Mouse (Mus musculus) CD4-positive helper T cell, adult 2 months (primary cell): ENCODE measurements at regions not wholly inside any gene's neighbourhood (a gene's known extent, or its start where the extent isn't known, plus 50 kb on each side); places are given as distances from the start of the nearest gene placed in this dataset.

Experiments
- DNase-seq: peaks from one replicate; pipeline ENCODE4 v3.0.0-alpha.2; 2012; ENCODE audit warnings: low read depth, missing footprints, low spot score

DNA sequence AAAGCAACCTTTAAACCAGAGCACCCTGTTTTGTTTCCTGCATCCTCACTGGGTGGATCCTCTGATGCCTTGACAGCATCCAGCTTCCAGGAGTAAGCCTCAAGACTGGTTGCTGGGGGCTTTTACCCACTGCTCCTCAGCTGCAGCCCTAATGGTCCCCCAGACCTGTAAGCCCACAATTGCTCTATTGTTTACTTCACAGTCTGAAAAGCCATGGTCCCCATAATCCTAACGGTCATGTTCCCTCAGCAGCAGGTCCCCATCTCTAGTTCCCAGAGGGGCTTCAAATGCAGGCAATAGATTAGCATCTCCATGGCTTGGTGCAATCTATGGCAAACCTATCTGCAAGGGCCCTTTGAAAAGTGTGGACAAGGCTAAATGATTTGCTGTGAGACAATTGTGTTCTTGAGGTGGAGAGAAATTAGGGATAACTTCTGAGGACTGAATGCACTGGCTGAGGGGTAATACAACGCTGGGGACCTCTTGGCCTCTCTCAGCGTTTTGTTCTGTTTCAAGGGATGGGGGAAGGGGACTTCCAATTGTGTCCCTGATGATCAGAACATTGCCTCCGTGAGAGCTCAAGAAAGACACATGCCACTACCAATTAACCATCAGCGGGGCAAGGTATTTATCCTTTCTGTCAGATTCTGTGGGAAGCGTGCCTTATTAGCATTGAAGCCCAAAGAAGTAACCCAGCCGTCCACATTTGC lies 341.1 kb upstream of the Adgrl2 start:
- DNase-seq, result no peak

DNA sequence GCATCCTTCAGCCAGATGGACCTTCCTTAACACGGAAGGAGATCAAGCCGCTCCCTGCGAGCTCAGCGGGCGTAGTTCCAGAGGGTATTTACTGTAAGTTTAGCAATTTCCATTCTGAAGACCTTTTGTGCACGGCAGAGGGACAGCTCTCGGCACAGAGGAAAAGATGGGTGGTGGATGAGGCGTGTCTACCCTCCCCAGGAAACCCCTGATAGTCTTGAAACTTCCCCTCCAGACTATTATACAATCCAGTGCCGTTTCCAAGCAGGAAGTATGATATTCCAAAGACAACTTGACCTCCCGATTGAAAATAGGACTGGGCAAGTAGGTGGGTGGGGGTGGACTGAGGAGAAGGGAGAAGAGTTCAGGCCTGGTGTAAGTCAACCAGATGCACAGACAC lies 340.4 kb upstream of the Adgrl2 start:
- DNase-seq, result no peak

GRCm38 (mm10) chr3:149330041-149330440 lies 339.7 kb upstream of the Adgrl2 start:
- DNase-seq, result no peak

GRCm38 (mm10) chr3:149329615-149330014 lies 339.3 kb upstream of the Adgrl2 start:
- no peak for DNase-seq

GRCm38 (mm10) chr3:149326664-149327063 lies 336.3 kb upstream of the Adgrl2 start:
- peak; percentile 84 for DNase-seq

DNA sequence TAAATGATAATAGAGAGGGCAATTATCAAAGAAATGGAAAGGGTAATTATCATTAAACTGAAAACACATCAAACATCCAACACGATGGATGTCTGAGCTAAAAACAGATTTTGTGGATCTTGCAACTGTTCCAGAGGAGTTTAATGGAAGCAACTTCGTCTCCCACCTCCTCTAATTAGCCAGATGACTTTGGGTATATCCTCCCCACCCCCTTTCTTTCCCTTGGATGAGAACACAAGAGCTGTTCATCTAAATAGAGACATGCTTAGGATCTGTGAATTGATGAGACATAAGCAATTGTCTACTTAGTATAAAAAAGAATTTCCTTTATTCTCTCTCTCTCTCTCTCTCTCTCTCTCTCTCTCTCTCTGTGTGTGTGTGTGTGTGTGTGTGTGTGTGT lies 333.7 kb upstream of the Adgrl2 start:
- no peak for DNase-seq

GRCm38 (mm10) chr3:149318728-149319127 lies 328.4 kb upstream of the Adgrl2 start:
- no peak for DNase-seq

GRCm38 (mm10) chr3:149314258-149314657 lies 323.9 kb upstream of the Adgrl2 start:
- no peak for DNase-seq

DNA sequence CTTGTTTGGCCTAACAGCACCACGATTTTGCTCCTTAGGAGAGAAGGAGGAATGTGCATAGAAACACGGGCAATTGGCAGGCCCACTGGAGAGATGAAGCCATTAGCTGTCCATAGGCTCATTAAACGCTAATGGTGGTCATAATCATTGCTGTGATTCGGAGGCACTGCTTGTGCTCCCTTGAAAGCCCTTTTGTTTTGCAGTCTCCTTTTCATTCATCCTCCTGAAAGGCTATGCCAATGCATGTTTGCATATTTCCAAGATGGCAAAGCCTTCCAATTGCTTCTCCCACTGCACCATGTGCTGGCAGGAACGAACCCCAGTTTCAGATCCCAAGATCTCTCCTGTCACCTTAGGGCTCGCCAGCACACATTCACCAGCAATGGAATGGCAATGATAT lies 322.9 kb upstream of the Adgrl2 start:
- no peak for DNase-seq

DNA sequence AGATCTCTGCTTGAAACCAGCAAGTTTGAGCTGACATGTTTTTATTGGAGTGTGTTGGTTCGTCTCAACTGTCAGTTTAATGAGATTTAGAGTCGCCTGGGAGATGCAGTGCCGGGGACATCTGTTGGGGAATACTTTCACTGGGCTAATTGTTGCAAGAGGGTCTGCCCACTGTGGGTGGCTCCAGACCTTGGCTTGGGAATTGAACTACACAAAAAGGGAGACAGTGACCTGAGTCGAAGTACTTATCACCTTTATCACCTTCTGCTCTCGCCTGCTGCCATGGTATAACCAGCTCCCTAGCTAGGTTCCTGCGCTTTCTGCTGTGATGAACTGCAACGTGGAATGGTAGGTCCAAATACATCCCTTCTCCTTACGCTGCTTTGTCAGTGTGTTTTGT lies 321.2 kb upstream of the Adgrl2 start:
- no peak for DNase-seq

DNA sequence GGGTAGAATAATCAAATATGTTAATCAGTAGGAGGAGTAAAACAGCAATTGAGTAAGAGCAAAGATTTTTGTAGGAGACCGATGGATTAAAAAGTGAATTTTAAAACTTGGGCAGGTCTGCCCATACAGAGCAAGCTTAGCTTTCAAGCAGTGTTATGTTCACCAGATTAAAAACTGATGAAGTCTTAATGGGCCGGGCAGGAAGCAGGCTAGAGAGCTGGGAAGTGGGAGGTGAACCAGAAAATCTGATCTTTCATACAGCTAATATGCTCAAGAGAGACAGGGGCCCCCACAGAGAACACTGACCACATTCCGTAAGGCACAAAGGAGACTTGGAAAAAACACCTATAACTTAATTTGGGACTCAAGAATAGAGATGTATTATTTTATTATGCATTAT lies 316.4 kb upstream of the Adgrl2 start:
- no peak for DNase-seq

GRCm38 (mm10) chr3:149306291-149306690 lies 315.9 kb upstream of the Adgrl2 start:
- DNase-seq, result no peak

DNA sequence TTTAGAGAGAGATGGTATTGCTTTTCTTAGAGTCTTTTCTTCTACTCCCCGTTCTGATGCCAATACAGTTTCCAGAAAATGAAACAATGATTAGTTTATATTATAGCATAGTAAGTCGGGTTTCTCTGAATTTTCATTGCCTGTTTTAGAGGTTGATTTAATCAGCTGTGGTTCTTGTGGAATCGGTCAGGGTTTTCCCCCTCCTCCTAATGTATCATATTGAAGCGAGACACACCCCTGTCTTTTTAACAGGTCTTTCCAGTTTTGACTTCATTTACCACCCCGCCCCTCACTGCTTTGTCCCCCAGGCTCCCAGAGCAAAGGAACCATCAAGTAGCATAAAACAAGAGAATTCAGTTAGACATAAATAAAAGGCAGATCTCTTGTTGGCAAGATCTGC lies 315.1 kb upstream of the Adgrl2 start:
- DNase-seq, result peak; percentile 45

DNA sequence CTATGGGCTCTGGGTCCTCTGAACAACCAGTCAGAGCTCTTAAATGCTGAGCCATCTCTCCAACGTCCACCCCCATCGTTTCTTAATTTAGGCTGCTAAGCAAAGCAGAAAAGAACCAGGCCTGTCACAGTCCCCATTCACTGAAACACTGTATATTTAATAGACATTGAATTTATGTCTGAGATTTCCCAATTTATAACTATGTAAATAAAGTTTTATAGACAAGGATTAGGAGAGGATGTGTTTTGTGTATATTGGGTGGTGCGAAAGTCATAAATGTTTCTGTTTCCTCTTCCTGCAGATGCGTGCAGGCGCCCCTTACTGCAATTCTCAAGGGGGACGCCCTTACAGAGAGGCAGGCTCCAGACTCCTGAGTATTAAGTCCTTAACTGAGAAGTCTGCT lies 314.7 kb upstream of the Adgrl2 start:
- DNase-seq, result no peak

GRCm38 (mm10) chr3:149303418-149303817 lies 313.1 kb upstream of the Adgrl2 start:
- DNase-seq, result no peak

- no peak for DNase-seq
These were observed 309.6 kb upstream of the Adgrl2 start for GRCm38 (mm10) chr3:149300002-149300401.

DNA sequence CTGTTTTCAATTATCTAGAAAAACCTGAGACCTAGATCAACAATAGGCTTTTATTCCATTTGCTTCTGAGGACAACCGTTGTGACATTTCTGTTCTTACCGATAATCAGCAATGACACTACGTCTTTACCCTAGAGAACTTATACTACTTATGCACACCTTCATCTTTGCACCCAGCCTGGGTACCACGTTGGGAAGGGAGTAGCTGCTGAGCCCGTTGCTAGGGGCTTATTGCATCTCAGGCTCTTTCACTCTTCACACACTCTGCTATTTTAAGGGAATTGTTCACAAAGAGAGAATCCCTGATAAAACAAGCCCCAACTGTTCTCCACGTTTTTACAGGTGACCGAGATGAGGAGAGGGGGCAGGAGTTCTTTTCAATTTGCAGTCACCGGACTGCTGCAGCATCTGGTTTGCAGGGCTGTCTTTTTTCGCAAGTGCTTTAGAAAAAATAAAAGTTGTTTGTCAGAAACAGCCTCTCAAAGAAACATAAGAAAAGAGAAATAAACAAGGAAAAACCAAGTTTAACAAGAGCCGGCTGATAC lies 306.1 kb upstream of the Adgrl2 start:
- DNase-seq, result no peak

GRCm38 (mm10) chr3:149295942-149296341 lies 305.6 kb upstream of the Adgrl2 start:
- no peak for DNase-seq

DNA sequence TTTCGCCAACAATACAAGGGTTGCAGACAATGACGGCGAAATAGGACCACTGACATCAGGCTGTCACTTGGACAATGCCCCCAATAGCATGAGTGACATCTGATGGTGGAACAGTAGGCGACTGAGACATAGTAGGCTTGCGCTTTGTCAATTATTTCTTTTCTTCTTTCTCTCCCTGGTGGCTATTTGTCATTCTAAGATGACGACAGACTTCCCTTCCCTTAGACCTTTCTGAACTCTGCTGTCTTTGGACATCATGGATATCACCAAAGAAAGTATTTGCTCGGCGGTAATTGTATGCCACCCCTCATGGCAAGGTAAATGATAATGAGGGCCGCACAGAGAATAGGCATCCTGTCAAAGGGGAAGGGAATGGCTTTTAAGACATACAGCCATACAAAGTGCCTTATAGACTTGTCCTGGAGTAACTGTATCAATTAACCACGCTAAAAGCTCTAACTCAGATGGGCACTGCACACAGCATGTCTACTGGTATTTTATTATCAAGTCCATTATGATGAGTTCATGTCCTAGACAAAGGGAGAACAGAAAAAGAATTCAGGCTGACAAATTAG lies 305.0 kb upstream of the Adgrl2 start:
- DNase-seq, result no peak

- no peak for DNase-seq
These were observed 304.1 kb upstream of the Adgrl2 start for GRCm38 (mm10) chr3:149294445-149294844.

DNA sequence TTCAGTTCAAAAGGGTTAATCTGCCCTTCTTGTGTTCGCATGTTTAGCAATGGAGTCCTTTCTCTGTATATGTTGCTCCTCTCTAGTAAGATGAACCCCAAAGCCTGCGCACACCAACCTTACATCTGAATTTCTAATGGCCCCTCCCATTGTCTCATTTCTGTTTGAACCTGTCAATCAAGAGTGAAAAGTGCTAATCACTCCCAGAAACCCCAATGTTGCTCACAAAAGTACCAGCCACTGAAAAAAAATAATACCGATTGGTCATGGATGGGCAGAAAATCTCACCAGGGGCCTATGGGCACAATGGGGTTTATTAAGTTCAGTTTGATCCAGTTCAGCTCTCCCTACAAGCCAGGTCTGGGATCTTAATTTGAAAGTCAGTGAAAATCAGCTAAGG lies 302.1 kb upstream of the Adgrl2 start:
- DNase-seq, result no peak

DNA sequence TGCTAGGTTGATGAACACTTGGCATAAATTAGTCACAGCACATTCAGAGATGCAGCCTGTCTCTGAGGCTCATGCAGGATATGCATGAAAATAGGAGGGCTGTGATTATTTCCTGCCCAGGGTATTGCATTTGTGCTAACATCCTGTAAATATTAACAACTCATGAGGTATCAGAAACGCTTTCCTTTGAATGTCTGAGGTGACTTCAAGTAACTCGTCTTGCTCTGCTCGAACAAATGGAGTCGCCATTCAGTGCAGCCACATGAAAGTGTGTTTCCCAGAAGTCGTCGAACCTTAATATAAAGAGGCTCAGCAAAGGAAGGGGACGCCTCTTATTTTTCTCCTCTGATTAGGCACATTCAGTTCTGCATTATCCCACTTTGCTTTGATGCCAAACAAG lies 301.1 kb upstream of the Adgrl2 start:
- DNase-seq, result no peak

- DNase-seq, result no peak
These were observed 299.9 kb upstream of the Adgrl2 start for GRCm38 (mm10) chr3:149290228-149290627.
